Mouse (Mus musculus) neutrophil, adult 5-6 weeks (primary cell): ENCODE measurements around the gene Oas1f. TPM values are rescaled to one million over a fixed set of nuclear protein-coding genes. Genes with fewer than 3 reads are reported as not detected.
"Not testable (repeated sequence)": the region's sequence is repeated elsewhere in the genome, so short reads cannot be mapped to it uniquely, and the experiment has no call there.

Source experiments
- ATAC-seq: fragments of 151-379, 151-347 bp; 2 replicates; pipeline ENCODE4 v1.8.0; 2017; ENCODE audit warnings: mild to moderate bottlenecking, moderate TSS enrichment; ENCODE audit not compliant: insufficient number of reproducible peaks, poor library complexity, low FRiP score, severe bottlenecking; ENCODE audit errors: extremely low read depth
- total RNA-seq: library from RNA; stranded (forward); fragments of 200-1000 nt; gene quantifications from 2 replicates; pipeline ENCODE4 v1.2.3, GENCODE M21; 2017

The Oas1f gene
- not detected in 2 replicates for total RNA-seq

DNA sequence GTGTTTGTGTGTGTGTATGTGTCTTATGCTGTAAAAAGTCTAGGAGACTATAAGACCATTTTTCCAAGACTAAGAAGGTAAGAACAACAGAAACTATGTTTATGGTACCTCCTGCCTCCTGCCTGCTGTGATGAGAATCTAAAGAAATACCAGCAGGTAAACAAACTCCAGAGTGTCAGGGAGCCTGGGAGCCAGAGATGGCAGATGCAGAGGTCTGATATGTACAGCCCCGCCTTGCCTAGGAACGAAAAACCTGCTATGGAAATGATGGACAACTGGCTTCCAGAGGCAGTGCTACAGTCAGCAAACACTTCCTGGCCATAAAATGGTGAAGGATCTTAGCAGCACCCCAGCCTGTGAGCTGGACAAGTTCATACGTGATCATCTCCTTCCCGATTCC lies at the start of gene Oas1f:
Gene Oas1f (plus strand): TSS at position 301 of the 400 bp plus-strand sequence.
- no peak for ATAC-seq

DNA sequence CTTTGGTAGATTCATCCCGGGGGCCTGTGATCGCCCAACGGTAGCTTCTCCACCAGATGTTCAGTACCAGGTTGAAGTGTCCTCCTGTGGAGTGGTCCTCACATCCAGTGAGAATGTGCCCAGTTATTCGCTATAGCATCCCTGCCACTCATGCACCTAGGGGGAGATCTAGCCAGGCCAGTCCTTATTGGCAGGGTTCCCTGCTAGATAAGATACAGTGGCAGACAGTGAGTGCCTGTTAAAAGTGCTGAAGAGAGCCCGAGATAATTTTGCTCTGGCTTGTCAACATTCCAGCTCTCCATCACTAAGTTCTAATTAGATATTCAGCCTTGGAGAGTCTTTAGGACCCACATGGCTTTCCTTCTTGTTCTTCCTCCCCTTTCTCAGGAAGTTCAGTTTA lies 49.0 kb upstream of the Oas1f start:
- not testable (repeated sequence) for ATAC-seq

DNA sequence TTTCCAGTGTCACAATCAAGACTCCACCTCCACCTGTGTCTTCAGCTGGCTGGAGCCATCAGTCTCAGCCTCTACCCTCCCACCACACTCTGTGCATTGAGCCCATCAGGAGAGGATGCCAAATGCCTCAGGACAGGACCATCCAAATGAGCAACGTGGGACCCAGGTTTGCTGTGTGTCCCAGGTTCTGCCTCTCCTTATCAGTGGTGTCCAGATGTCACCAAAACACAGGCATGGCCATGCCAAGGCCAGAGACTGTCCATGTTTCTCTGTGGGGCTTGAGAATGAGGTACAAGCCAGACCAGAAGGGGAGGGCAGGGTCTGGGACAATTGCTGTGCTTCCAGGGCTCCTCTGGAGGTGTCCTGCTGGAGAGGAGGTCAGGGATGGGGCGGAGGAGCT lies 48.2 kb upstream of the Oas1f start:
- not testable (repeated sequence) for ATAC-seq

- ATAC-seq: no peak
Observed at GRCm38 (mm10) chr5:120803596-120803995, 43.6 kb upstream of the Oas1f start.

DNA sequence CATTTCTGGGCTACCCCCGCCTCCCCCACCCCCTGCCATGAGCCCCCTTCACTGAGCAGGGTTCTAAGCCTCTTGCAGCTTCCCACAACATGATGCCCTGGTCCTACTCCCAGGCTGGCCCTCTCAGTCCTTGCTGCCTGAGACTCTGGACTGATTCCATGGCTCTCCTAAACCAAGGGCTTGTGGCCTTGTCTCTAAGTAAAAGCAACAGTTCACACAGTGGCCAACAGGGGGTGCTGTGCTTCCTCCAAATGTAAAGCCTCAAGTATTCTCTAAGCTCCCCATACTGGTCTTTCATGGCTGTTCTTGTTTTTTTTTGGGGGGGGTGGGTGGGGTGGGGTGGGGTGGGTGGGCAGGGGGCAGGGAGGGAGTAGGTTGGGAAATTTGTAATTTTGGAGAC lies 40.7 kb upstream of the Oas1f start:
- ATAC-seq: peak; percentile 49

GRCm38 (mm10) chr5:120809171-120809570 lies 38.0 kb upstream of the Oas1f start:
- ATAC-seq: no peak

GRCm38 (mm10) chr5:120811951-120812819 lies 35.0 kb upstream of the Oas1f start, which contains the start of gene Oas1c:
Gene Oas1c, minus strand, starts transcription at chr5:120812514.
- ATAC-seq: peak; percentile 81

GRCm38 (mm10) chr5:120813023-120813422 lies 34.1 kb upstream of the Oas1f start:
- ATAC-seq: no peak

DNA sequence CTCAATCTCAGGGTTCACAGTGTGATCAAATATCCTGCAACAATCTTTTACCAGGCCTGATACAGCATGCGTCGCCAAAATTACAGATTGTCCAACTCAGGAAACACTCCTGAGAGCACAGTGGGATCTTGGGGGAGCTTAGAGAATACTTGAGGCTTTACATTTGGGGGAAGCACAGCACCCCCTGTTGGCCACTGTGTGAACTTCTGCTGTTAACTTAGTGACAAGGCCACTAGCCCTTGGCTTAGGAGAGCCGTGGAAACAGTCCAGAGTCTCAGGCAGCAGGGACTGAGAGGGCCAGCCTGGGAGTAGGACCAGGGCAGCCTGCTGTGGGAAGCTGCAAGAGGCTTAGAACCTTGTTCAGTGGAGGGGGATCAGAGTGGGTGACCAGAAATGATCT lies 31.2 kb upstream of the Oas1f start:
- ATAC-seq: 0 out of 2 replicates have a peak, but pooled peaks have one; percentile 32

DNA sequence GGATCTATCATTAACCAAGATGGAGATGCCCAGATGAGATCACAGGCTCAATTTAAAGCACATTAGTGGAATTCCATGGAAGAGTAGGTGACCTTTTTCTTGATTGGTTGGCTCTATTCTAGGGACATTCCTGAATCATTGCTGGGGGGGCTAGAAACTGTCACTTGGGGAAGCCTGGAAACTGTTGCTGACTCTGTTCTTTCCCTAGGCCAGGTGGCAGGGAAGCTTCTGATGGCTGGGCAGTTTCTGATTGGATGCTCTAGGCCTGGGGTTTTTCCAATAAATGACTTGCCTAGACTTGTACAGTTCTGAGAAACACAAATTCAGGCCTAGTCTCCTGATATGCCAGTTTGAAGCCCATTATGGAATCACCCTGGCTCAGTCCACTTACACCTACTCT lies 28.2 kb upstream of the Oas1f start:
- no peak for ATAC-seq

GRCm38 (mm10) chr5:120831031-120831430 lies 16.1 kb upstream of the Oas1f start:
- peak; percentile 69; the same call in 1 of the 2 replicates for ATAC-seq

DNA sequence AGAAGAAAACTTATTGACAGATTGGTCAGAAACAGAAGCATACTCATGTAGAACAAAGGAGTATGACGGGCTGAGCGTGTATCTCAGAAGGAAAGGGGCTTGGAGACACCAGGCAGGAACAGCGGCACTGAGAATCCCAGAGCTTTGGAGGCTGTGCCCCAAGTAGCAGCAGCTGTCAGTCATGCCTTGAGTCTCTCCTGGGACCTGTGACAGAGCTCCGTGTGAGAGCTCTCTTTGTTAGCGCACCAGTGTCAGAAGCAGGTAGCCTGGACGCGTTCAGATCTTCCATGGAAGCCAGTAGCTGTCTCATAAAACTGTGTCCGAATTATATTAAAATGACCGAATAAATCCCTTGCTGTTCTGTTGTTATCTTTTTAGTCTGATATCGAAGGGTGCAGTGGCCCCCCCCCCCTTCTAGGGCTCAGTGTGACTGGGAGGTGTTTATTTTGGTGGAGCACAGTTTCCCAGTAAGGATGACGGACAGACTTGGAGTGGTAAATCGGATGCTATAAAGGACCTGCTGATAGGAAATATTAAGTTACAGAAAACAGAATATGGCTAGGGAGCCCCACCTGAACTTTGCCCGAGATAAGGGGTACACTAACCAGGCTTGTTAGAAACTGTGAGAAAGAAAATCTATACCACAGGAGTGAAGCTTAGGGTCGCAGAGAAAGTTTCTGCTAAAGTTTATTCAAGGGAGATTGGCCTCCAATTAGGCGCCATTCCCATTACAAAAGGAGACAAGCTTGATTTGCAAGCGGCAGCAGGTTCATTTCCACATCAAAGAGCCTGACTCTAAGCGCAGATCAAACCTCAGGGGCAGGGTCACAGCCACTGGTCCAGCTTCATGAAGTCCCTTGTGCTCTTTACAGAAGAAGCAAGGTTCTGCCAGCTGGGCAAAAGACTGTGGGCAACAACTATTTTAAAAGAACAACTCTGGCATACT lies 13.6 kb upstream of the Oas1f start:
- ATAC-seq: no peak

DNA sequence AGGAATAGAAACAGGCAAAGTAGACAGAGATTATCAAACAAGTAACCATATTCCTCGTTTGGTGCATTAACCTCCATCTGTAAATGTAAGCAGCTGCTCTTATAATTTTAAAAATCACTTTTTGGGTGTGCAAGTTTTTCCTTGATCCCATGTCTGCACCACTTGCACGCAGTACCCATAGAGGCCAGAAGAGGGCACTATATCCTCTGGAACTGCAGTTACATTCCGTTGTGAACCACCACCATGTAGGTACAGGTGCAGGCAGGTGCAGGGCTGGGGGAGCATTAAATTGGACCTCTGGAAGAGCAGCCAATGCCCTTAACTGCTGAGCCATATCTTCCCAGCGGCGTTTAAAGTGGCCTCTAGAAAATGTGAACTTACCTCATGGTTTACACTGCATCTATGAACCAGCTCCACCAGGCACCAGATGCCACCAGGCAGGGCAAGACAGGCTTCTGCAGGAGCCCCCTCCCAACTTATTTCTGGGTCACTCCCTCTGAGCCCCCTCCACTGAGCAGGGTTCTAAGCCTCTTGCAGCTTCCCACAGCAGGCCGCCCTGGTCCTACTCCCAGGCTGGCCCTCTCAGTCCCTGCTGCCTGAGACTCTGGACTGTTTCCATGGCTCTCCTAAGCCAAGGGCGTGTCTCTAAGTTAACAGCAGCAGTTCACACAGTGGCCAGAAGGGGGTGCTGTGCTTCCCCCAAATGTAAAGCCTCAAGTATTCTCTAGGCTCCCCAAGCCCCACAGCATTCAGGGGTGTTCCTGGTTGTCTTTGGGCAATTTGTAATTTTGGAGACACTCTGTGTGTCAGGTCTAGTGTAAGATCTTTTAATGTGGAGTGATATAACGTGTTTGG lies 10.2 kb upstream of the Oas1f start:
- no peak for ATAC-seq

- no peak for ATAC-seq
Observed at GRCm38 (mm10) chr5:120844713-120845112, 2.5 kb upstream of the Oas1f start.

- peak; percentile 36; the same call in 1 of the 2 replicates for ATAC-seq
Observed at GRCm38 (mm10) chr5:120849601-120850136, 2.5 kb downstream of the Oas1f start.

GRCm38 (mm10) chr5:120859241-120859640 lies 12.1 kb downstream of the Oas1f start:
- no peak for ATAC-seq

GRCm38 (mm10) chr5:120861121-120861520 lies 14.0 kb downstream of the Oas1f start, which contains the start of gene Oas1h:
Gene Oas1h, plus strand, starts transcription at chr5:120861421.
- no peak for ATAC-seq

- ATAC-seq: no peak
Observed at GRCm38 (mm10) chr5:120865336-120865860, 18.2 kb downstream of the Oas1f start.
